Mouse (Mus musculus) midbrain, embryonic 12.5 days (tissue): ENCODE data around the gene Ifitm5. TPM values are rescaled to one million over a fixed set of nuclear protein-coding genes. Genes with fewer than 3 reads are reported as not detected.
A peak's percentile ranks its signal among the peaks of the same experiment; 100 is the strongest.

Source experiments
- ATAC-seq: fragments of 200-750 bp; cut with Nextera tagmentation; 2 replicates; pipeline ENCODE4 v1.8.0; 2017; ENCODE audit warnings: low read depth, moderate TSS enrichment, moderate library complexity; ENCODE audit not compliant: low FRiP score
- H3K27ac ChIP-seq: fragments of 300-500 bp; sonication (generic); replicated peaks from 2 replicates; pipeline ENCODE4 v1.5.1; 2016; ENCODE audit warnings: mild to moderate bottlenecking
- H3K27me3 ChIP-seq: fragments of 300-500 bp; sonication (generic); 2 replicates; pipeline ENCODE4 v1.6.1; 2016; ENCODE audit warnings: mild to moderate bottlenecking
- H3K36me3 ChIP-seq: fragments of 300-500 bp; sonication (generic); 2 replicates; pipeline ENCODE4 v1.6.1; 2016
- H3K4me1 ChIP-seq: fragments of 300-500 bp; sonication (generic); 2 replicates; pipeline ENCODE4 v1.6.1; 2016
- H3K4me2 ChIP-seq: fragments of 300-500 bp; sonication (generic); replicated peaks from 2 replicates; pipeline ENCODE4 v1.6.1; 2016; ENCODE audit warnings: mild to moderate bottlenecking, moderate library complexity
- H3K4me3 ChIP-seq: fragments of 300-500 bp; sonication (generic); 2 replicates; pipeline ENCODE4 v1.5.1; 2016; ENCODE audit warnings: mild to moderate bottlenecking
- H3K9ac ChIP-seq: fragments of 300-500 bp; sonication (generic); replicated peaks from 2 replicates; pipeline ENCODE4 v1.6.1; 2016; ENCODE audit warnings: mild to moderate bottlenecking, moderate library complexity
- H3K9me3 ChIP-seq: fragments of 300-500 bp; sonication (generic); 2 replicates; pipeline ENCODE4 v1.6.1; 2016; ENCODE audit warnings: mild to moderate bottlenecking
- WGBS: fragments of 180-500 bp; shearing (Covaris S2); methylation state at CpG from one replicate; pipeline ENCODE4 v1.1.7; 2016; 5-methylcytosine and 5-hydroxymethylcytosine counted together
- polyA plus RNA-seq: library from polyadenylated mRNA; unstranded; fragments of >200 nt; fragmentation: Nextera tagmentation; extraction: Ambion mirVana; gene quantifications from 2 replicates; pipeline ENCODE4 v1.2.1, GENCODE M21; 2016

Gene Ifitm5
- polyA plus RNA-seq, 1 experiment from 2014 or later: 0.93 TPM

DNA sequence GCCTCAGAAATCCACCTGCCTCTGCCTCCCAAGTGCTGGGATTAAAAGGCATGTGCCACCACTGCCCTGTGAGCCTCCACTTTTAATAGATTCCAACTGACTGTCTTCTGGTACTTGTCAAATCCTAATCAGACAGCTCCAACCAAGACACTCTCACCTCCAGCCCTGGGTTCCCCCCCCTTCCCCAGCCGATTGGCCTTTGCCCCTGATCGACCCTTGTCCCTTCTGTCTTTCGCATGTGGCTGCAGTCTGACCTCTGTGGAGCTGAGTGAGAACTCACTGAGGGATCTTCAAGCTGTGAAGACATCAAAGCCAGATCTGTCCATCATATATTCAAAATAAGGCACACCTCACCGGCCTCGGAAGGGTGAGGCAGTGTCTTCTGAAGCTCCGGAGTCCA, 22.9 kb downstream of the Ifitm5 start:
- no peaks in the 10 kb centered on the region for H3K9me3 ChIP-seq
- no peaks in the 10 kb centered on the region for H3K36me3 ChIP-seq
- ATAC-seq: no peak
- H3K4me2 ChIP-seq: no peak overlapping the region
- peaks cover 14% of the 10 kb centered on the region for H3K4me1 ChIP-seq
- no peak overlapping the region for H3K27ac ChIP-seq
- H3K27me3 ChIP-seq: peaks cover 38% of the 10 kb centered on the region
- no peak overlapping the region for H3K4me3 ChIP-seq
- no peak overlapping the region for H3K9ac ChIP-seq
- WGBS: 89% methylated on average over 6 of the region's 6 CpGs

DNA sequence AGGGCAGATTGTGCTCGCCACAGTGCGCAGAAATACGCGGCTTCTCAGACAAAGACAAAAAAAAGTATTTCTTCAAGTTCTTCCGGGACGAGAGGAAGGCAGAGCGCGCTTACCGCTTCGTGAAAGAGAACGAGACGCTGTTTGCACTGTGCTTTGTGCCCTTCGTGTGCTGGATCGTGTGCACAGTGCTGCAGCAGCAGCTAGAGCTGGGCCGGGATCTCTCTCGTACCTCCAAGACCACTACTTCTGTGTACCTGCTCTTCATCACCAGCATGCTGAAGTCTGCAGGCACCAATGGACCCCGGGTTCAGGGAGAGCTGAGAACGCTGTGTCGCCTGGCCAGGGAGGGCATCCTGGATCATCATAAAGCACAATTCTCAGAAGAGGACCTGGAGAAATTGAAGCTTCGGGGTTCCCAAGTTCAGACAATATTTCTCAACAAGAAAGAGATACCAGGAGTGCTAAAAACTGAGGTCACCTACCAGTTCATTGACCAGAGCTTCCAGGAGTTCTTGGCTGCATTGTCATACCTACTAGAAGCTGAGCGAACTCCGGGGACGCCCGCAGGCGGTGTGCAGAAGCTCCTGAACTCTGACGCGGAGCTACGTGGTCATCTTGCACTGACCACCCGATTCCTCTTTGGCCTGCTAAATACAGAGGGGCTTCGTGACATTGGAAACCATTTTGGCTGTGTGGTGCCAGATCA, 26.9 kb downstream of the Ifitm5 start:
- no peak overlapping the region for H3K27ac ChIP-seq
- H3K36me3 ChIP-seq: no peaks in the 10 kb centered on the region
- ATAC-seq: no peak
- H3K9me3 ChIP-seq: no peaks in the 10 kb centered on the region
- no peak overlapping the region; the same call in 1 of the 2 replicates for H3K9ac ChIP-seq
- peaks cover 74% of the 10 kb centered on the region for H3K27me3 ChIP-seq
- peak overlapping the region; percentile 45 for H3K4me3 ChIP-seq
- WGBS: 17% methylated on average over 30 of the region's 30 CpGs
- H3K4me2 ChIP-seq: peak overlapping the region; percentile 82
- H3K4me1 ChIP-seq: peaks cover 21% of the 10 kb centered on the region

DNA sequence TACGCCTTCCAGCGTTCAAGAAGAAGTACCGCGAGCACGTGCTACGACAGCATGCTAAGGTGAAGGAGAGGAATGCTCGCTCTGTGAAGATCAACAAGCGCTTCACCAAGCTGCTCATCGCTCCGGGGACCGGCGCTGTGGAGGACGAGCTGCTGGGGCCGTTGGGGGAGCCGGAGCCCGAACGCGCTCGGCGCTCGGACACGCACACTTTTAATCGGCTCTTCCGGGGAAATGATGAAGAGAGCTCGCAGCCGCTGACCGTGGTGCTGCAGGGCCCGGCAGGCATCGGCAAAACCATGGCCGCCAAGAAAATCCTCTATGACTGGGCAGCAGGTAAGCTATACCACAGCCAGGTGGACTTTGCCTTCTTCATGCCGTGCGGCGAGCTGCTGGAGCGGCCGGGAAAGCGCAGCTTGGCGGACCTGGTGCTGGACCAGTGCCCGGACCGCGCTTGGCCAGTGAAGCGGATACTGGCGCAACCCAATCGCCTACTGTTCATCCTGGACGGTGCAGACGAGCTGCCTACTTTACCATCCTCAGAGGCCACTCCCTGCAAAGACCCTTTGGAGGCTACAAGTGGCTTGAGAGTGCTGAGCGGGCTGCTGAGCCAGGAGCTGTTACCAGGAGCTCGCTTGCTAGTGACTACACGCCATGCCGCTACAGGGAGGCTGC, 27.6 kb downstream of the Ifitm5 start:
- Histone ChIP-seq H3K9me3 (no peaks in the 10 kb centered on the region), H3K36me3 (no peaks in the 10 kb centered on the region), H3K27ac (no peak overlapping the region), H3K4me2 (peak overlapping the region; percentile 82), H3K27me3 (peaks cover 76% of the 10 kb centered on the region), H3K4me1 (peaks cover 21% of the 10 kb centered on the region), H3K9ac (no peak overlapping the region; the same call in 1 of the 2 replicates), H3K4me3 (peak overlapping the region; percentile 45)
- under 1% methylated on average over 49 of the region's 49 CpGs for WGBS
- no peak for ATAC-seq

DNA sequence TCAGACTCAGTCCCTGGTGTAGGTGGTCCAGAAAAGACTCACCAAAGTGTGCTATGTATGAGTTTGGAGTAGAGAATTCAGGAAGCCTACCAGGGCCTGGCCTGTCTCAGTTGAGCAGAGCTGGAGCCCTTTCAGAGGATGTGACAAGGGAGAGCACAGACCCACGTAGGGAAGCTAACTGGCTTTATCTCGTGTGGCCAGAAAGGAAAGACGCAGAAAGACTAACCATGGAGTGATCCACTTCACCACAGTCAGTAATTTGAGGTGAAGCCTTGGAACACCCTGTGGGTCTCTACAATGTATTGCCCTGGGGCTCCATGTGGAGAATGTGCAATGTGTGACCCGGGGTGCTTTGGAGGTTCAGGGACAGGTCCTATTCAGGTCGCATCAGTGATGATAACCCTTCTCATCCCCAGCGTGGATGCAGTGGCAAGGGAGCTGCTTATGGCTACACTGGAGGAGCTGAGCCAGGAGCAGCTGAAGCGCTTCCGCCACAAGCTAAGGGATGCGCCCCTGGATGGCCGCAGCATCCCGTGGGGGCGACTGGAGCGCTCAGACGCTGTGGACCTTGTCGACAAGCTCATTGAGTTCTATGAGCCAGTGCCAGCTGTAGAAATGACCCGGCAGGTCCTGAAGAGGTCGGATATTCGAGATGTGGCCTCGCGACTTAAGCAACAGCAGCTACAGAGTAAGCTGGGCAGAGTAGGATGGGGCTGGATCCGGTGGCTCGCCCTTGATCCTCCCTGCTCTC, 28.7 kb downstream of the Ifitm5 start:
- ATAC-seq: no peak
- 31% methylated on average over 22 of the region's 22 CpGs for WGBS
- Histone ChIP-seq H3K4me1 (peaks cover 21% of the 10 kb centered on the region), H3K4me2 (no peak overlapping the region; the same call in 1 of the 2 replicates), H3K9ac (no peak overlapping the region), H3K9me3 (no peaks in the 10 kb centered on the region), H3K27me3 (peaks cover 76% of the 10 kb centered on the region), H3K4me3 (peak overlapping the region; percentile 45; the same call in 1 of the 2 replicates), H3K27ac (no peak overlapping the region), H3K36me3 (no peaks in the 10 kb centered on the region)

DNA sequence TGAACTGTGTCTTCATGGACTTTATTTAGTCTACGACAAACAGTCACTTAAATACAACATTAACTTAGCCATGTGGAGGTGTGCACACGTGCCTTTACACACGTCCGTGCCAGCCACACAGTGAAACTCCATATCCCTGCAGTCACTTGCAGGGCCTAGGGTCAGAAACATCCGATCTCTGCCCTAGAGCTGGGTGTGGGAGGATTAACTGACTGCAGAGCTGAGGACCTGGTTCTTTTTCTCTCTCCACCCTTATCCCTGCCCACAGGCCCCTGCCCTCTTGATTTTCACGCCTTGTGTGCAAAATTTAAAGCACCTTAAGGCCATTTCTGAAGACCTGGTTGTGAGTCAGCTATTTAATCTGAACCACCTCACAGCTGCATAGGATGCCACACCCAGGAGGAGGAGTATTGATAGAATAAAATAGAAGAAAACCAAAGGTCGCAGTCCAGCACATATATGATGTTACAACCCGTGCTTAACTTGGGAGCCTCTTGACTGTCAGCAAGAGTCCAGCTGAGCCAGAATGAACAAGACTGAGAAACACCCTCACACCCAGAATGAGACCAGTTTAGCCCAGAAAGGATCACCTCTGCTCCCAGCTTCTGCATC, 29.6 kb downstream of the Ifitm5 start, which contains the start of gene Nlrp6:
Nlrp6 (plus strand) TSS at position 485 of the 612 bp plus-strand sequence.
- no peak for ATAC-seq
- no peak within 1 kb of the TSS for H3K4me2 ChIP-seq

DNA sequence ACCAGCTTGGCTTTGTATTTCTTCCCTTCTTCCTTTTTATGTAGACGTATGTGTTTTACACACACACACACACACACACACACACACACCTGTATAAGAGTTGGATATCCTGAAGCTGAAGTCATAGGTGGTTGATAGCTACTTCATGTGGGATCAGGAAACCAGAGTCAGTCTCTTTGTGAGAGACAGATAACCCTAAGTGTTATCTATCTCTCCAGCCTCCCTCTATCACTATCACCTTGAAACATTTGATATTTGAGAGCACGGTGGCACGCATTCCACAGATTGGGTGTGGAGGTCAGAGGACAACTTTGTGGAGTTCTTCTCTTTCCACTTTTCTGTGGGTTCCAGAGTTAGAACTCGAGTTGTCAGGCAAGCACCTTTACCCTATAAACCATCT, 30.2 kb downstream of the Ifitm5 start:
- Histone ChIP-seq H3K9ac (no peak overlapping the region), H3K27me3 (peaks cover 66% of the 10 kb centered on the region), H3K4me3 (no peak overlapping the region), H3K36me3 (no peaks in the 10 kb centered on the region), H3K4me1 (peaks cover 21% of the 10 kb centered on the region), H3K27ac (no peak overlapping the region), H3K4me2 (no peak overlapping the region), H3K9me3 (no peaks in the 10 kb centered on the region)
- no peak for ATAC-seq
- 80% methylated on average over 4 of the region's 4 CpGs for WGBS

More for the DNA sequence above, 29.6 kb downstream of the Ifitm5 start, which contains the start of gene Nlrp6:
- Histone ChIP-seq H3K27ac (no peak within 1 kb of the TSS), H3K27me3 (peaks cover 72% of the 10 kb centered on the region), H3K36me3 (no peaks in the 10 kb centered on the region), H3K9me3 (no peaks in the 10 kb centered on the region), H3K4me3 (0 out of 2 replicates have a peak within 1 kb of the TSS, but pooled peaks have one; percentile 45), H3K9ac (no peak within 1 kb of the TSS), H3K4me1 (peaks cover 21% of the 10 kb centered on the region)
- 75% methylated on average over 8 of the region's 8 CpGs for WGBS

DNA sequence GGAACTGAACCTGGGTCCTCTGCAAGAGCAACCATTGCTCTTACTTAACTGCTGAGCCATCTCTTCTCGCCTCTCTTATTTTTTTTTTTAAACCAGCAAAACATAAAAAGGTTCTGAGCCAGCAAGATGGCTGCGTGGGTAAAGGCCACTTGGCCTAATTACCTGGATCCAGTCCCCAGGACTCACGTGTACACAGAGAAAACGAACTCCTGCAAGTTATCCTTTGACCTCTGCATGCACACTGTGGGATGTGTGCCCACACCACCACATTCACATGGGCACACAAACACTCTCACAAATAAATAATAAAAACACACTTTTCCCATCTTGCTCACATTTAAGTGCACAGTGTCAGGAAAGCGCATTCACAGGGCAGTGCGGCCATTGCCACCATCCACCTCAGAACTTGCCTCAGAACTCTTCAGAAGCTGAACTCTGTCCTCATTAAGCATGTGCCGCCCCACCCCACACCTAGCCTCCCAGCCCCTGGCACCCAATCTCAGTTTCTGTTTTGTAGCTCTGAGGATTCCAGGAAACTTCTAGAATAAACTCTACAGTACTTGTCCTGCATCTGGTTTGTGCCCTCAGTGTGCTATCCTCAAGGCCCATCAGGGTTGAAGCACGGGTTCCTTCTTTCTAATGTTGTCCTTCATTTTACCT, 35.9 kb downstream of the Ifitm5 start:
- H3K27ac ChIP-seq: no peak overlapping the region
- no peak overlapping the region for H3K4me2 ChIP-seq
- no peak overlapping the region for H3K4me3 ChIP-seq
- ATAC-seq: no peak
- H3K4me1 ChIP-seq: peaks cover 1% of the 10 kb centered on the region; the same call in 1 of the 2 replicates
- H3K36me3 ChIP-seq: no peaks in the 10 kb centered on the region
- WGBS: 85% methylated on average over 8 of the region's 8 CpGs
- H3K9ac ChIP-seq: no peak overlapping the region
- peaks cover 18% of the 10 kb centered on the region for H3K27me3 ChIP-seq
- no peaks in the 10 kb centered on the region for H3K9me3 ChIP-seq

DNA sequence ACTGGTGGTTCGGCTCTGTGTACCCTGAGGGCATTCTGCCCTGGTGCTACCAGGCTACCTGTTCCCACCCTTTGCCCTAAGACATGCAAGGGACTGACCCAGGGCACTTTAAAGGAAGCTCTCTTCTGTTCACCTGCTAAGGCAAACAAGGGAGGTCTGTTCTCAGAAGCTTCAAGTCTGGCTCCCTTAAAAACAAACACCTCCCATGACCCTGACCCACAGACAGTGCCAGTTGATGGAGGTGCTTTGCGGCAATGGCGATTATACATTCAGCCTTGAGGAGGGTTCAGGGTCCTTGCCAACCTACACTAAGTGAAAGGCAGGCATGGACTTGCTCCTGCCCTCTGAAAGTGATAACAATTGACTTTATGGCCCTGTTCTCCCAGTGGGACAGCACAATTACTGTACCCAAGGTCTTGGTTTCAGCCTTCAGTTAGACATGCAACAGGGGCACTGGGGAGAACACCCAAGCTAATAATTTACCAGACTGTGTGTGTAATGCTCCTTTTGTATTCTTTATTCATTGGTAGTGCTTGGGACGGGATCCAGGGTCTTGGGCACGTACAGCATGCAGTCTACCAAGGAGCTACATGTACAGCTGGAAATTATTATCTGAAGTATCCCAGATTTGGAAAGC, 37.1 kb downstream of the Ifitm5 start:
- ATAC-seq: no peak
- Histone ChIP-seq H3K4me2 (no peak overlapping the region), H3K27ac (no peak overlapping the region), H3K9ac (no peak overlapping the region), H3K4me1 (peaks cover 8% of the 10 kb centered on the region), H3K27me3 (peaks cover 16% of the 10 kb centered on the region), H3K4me3 (no peak overlapping the region), H3K36me3 (no peaks in the 10 kb centered on the region), H3K9me3 (no peaks in the 10 kb centered on the region)
- 77% methylated on average over 5 of the region's 5 CpGs for WGBS

DNA sequence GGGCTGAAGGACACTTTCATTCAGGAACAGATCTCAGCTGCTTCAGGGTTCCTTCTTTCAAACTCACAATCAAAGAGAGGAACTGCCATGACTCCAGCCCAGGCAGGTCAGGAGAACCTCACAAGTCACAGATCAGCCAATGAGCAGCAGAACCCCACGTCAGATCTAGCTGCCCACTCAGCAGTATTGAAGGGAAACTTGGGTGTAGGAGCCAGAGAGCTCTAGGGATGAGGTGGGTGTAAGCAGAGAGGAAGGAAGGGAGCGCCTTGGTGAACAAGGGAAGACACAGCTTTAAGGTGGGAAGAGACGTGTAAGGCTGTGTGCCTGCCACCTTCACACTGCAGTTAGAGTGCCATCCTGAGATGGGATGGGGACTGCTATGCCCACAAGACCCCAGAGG, 37.8 kb downstream of the Ifitm5 start:
- no peak for ATAC-seq
- Histone ChIP-seq H3K4me3 (no peak overlapping the region), H3K9ac (no peak overlapping the region), H3K4me2 (no peak overlapping the region), H3K27ac (no peak overlapping the region), H3K27me3 (peaks cover 16% of the 10 kb centered on the region), H3K36me3 (no peaks in the 10 kb centered on the region), H3K4me1 (peaks cover 8% of the 10 kb centered on the region), H3K9me3 (no peaks in the 10 kb centered on the region)
- 70% methylated on average over 3 of the region's 3 CpGs for WGBS

DNA sequence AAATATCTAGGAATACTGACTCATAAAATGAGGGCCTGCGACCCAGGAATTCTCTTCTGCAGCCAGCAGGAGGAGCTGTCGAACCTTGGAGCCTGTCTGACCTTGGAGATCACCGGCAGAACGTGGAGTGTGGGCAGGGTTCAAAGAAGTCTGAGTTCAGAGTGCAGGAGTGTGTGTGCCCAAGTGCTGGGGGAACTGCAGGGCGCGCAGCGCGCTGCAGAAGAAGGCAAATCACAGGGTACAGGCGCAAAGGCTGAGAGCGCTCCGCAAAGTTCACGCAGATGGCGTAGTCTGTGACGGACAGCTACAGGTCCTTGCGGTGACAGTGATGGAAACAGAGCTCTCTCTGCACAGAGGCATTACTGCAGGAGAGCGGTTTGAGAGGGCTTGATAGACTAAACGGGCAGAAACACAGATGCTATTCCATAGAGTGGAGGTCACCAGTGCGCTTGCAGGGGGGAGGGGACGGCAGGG, 41.4 kb downstream of the Ifitm5 start:
- peak overlapping the region; percentile 37 for H3K4me3 ChIP-seq
- no peaks in the 10 kb centered on the region for H3K36me3 ChIP-seq
- H3K4me1 ChIP-seq: peaks cover 8% of the 10 kb centered on the region
- H3K4me2 ChIP-seq: peak overlapping the region; percentile 81
- H3K9ac ChIP-seq: peak overlapping the region; percentile 43; the same call in 1 of the 2 replicates
- peak; percentile 72 for ATAC-seq
- WGBS: 3% methylated on average over 19 of the region's 19 CpGs
- H3K27me3 ChIP-seq: peaks cover 16% of the 10 kb centered on the region
- no peaks in the 10 kb centered on the region for H3K9me3 ChIP-seq
- no peak overlapping the region for H3K27ac ChIP-seq

DNA sequence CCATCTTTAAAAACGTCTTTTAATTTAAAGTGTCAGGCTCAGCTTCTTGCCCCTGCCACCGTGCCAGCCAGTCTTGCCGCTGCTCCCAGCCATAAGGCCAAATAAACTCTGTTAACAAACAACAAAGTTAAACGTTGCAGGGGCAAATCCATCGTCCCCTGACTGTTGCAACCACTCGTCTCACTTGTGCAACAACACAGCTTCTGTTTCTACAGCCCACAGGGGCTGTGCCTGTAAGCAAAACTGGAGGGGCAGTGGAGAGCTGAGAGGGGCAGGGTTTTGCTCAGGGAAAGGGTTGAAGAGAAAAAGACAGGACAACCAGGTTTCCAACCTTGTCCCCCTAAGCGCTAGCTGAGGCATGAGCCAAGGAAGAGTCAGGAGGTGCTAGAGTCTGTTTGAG, 41.9 kb downstream of the Ifitm5 start:
- ATAC-seq: no peak; the same call in 1 of the 2 replicates
- Histone ChIP-seq H3K4me2 (peak overlapping the region; percentile 81; the same call in 1 of the 2 replicates), H3K4me3 (no peak overlapping the region), H3K36me3 (no peaks in the 10 kb centered on the region), H3K4me1 (peaks cover 10% of the 10 kb centered on the region), H3K9ac (no peak overlapping the region), H3K9me3 (no peaks in the 10 kb centered on the region), H3K27ac (no peak overlapping the region), H3K27me3 (peaks cover 16% of the 10 kb centered on the region)
- WGBS: 49% methylated on average over 7 of the region's 7 CpGs
